Mouse (Mus musculus): ENCODE measurements at regions not wholly inside any gene's neighbourhood (a gene's known extent, or its start where the extent isn't known, plus 50 kb on each side); places are given as distances from the start of the nearest gene placed in this dataset.
"Not testable (repeated sequence)": the region's sequence is repeated elsewhere in the genome, so short reads cannot be mapped to it uniquely, and the experiment has no call there.

DNA sequence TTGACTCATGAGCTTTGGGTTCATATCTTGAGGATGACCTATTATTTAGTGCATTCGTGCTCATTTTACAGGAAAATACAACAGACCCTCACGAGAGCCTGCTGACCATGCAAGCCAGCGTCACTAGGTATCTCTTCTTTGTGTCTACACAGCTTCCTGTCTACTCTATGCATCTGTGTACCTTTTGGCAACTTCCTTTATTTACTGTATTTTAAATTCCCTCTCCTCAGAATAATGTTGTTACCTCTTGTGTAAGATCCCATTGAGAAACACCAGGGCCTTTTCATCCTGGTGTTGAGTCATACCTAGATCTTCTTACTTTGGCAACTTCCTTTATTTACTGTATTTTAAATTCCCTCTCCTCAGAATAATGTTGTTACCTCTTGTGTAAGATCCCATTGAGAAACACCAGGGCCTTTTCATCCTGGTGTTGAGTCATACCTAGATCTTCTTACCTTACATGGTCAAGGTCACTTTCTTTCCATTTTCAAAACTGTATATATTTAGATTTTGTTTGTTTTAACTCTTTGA is 639.1 kb upstream of the Rorb start:
- DNase-seq: not testable (repeated sequence)

DNA sequence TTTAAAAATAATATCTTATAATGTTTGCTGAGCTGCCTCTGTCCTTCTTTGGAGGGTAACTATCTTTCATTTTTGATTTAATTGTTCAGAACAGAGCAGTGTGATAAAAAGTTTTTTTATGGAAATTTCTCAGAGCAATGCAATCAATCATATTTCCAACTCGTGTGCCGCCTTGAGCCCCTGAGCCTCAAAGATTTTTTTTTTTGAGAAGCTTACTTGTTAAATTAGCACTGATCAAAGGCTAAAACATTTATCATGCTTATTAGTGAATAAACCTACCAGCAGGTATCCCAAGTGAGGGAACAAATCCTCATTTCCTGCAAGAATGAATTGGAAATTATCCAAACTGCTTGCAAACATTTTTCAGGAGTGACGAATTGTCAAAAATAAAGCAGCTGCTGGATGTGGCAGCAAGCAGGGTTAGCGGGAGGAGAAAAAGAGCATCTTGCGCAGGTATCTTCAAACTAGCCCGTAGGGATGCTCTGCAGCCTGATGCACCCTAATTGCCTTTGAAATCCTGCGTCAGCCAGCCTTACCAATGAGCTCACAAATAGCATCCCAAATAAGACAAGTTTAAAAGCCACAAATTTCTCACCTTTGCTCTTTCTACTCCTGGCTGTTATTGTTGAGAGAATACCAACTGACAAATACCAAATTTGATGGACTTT is 637.0 kb upstream of the Rorb start:
- no peak for DNase-seq

DNA sequence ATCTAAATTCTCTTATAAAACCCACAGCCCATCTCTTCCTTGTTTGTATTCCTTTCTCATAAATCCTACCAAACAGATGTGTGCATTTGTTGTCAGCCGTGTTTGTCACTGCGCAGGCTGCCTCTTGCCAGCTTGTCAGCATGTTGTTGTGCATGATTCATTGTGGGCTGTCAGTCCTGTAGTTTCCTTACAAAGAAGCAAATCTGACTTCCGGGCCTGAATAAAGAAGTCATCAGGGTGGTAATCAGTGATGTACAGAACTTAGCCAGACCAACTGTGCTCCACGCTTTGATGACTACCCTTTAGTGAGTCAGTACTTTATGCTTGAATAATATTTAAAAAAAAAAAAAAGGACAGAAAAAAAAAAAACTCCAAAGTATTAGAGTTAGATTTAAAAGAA is 608.9 kb upstream of the Rorb start:
- DNase-seq: no peak

Measured in kidney, adult 11 months (tissue).